17 mouse cellular contexts compared by ENCODE assay signal in genomic region chr4:81829972-81830371, GRCm38 (mm10).
DNase-seq lines count a peak whose midpoint lies in the region; ATAC-seq and TF ChIP-seq lines count a peak whose summit lies in the region.
"Had no signal": no experiment of that assay in that cellular context is flagged by ENCODE, and none has a peak within 500 bp of the region (broad histone marks: within the 10 kb centered on the region; RNA-seq: fewer than 3 reads in every experiment).

No protein-coding gene starts in this region.

- TF ChIP-seq CTCF in heart, postnatal 0 days (IDR thresholded peaks at IDR 0.05; ENCODE audit: low read depth) = no peak
- no peak for TF ChIP-seq CTCF in forebrain, postnatal 0 days (IDR thresholded peaks at IDR 0.05; ENCODE audit: low read depth)

- ATAC-seq in heart, postnatal 0 days (ENCODE audit: insufficient read depth, low read depth) = peak; percentile 87
- no peak for ATAC-seq in forebrain, postnatal 0 days
- ATAC-seq: hindbrain, postnatal 0 days; midbrain, embryonic 13.5 days had no signal

- no peaks in the 10 kb centered on the region for H3K4me1 ChIP-seq in heart, postnatal 0 days (ENCODE audit: control insufficient read depth, insufficient read depth)
- no peaks in the 10 kb centered on the region for H3K4me1 ChIP-seq in forebrain, postnatal 0 days (ENCODE audit: insufficient read depth)
- H3K4me1 ChIP-seq: liver, embryonic 15.5 days; midbrain, embryonic 13.5 days had no signal

- no peaks in the 10 kb centered on the region for H3K27me3 ChIP-seq in heart, postnatal 0 days (ENCODE audit: control insufficient read depth, insufficient read depth, low read length)
- no peaks in the 10 kb centered on the region for H3K27me3 ChIP-seq in forebrain, postnatal 0 days (ENCODE audit: insufficient read depth, low read length)
- H3K27me3 ChIP-seq: liver, embryonic 15.5 days; midbrain, embryonic 13.5 days had no signal

- WGBS in heart, postnatal 0 days = 2% methylated on average over 3 of the region's 3 CpGs
- WGBS in forebrain, postnatal 0 days = 87% methylated on average over 3 of the region's 3 CpGs

- no peak overlapping the region for H3K9ac ChIP-seq in heart, postnatal 0 days (replicated peaks; ENCODE audit: low read depth, low read length)
- H3K9ac ChIP-seq in forebrain, postnatal 0 days = no peak overlapping the region
- H3K9ac ChIP-seq: liver, embryonic 15.5 days; midbrain, embryonic 13.5 days had no signal

- H3K4me2 ChIP-seq in heart, postnatal 0 days (ENCODE audit: low read depth, low read length) = no peak overlapping the region
- H3K4me2 ChIP-seq in forebrain, postnatal 0 days (ENCODE audit: low read depth) = no peak overlapping the region
- H3K4me2 ChIP-seq: liver, embryonic 15.5 days; midbrain, embryonic 13.5 days had no signal

- TF ChIP-seq EP300 in heart, postnatal 0 days (IDR thresholded peaks at IDR 0.05; ENCODE audit: low read depth) = no peak; the same call in 1 of the 2 replicates

- no peak overlapping the region for H3K4me3 ChIP-seq in heart, postnatal 0 days (ENCODE audit: low read depth, low read length)
- H3K4me3 ChIP-seq in forebrain, postnatal 0 days (ENCODE audit: low read depth, low read length) = no peak overlapping the region
- H3K4me3 ChIP-seq: liver, embryonic 15.5 days; midbrain, embryonic 13.5 days had no signal

- peak overlapping the region; percentile 33; the same call in 1 of the 2 replicates for H3K27ac ChIP-seq in heart, postnatal 0 days (ENCODE audit: low read depth)
- no peak overlapping the region for H3K27ac ChIP-seq in forebrain, postnatal 0 days (ENCODE audit: low read depth, low read length)
- H3K27ac ChIP-seq: hindbrain, postnatal 0 days; liver, embryonic 15.5 days; midbrain, embryonic 13.5 days had no signal

- no peaks in the 10 kb centered on the region for H3K9me3 ChIP-seq in heart, postnatal 0 days (replicated peaks; ENCODE audit: control insufficient read depth, low read length)
- H3K9me3 ChIP-seq in forebrain, postnatal 0 days (ENCODE audit: low read length) = no peaks in the 10 kb centered on the region
- H3K9me3 ChIP-seq: liver, embryonic 15.5 days; midbrain, embryonic 13.5 days had no signal

- DNase-seq in adrenal gland, postnatal 36 days = peak; percentile 7 to 21
- no peak for DNase-seq in adrenal gland, postnatal 4 days (ENCODE audit: low spot score in 2 of 2)
- DNase-seq in kidney, postnatal 14 days = peak; percentile 9
- no peak for DNase-seq in kidney, postnatal 25 days
- peak; percentile 64 for DNase-seq in NIH3T3 (ENCODE audit: low read depth)
- DNase-seq in heart, postnatal 0 days (ENCODE audit: low spot score) = peak; percentile 84
- DNase-seq in layer of hippocampus, postnatal 36 days = no peak
- no peak for DNase-seq in forebrain, postnatal 0 days
- DNase-seq: B cell, adult 2 months; cerebellum, adult 9-10 months; kidney, adult 9 months; layer of hippocampus, adult 9-11 months; right cerebral cortex, postnatal 25 days; thymus, adult 2 months had no signal

- no peaks in the 10 kb centered on the region for H3K36me3 ChIP-seq in heart, postnatal 0 days (replicated peaks; ENCODE audit: control insufficient read depth, insufficient read depth, low read length)
- H3K36me3 ChIP-seq in forebrain, postnatal 0 days (ENCODE audit: insufficient read depth) = no peaks in the 10 kb centered on the region
- H3K36me3 ChIP-seq: liver, embryonic 15.5 days; midbrain, embryonic 13.5 days had no signal

Comparison
In these comparisons a context has a peak if more than half of its experiments do, and no peak if none do; other contexts are left out.
1. DNase-seq: peak in adrenal gland, postnatal 36 days (2 of 2), kidney, postnatal 14 days (single experiment), NIH3T3 (single experiment) and heart, postnatal 0 days (single experiment); none in adrenal gland, postnatal 4 days (0 of 2), kidney, postnatal 25 days (0 of 2), layer of hippocampus, postnatal 36 days (0 of 2) and forebrain, postnatal 0 days (single experiment).